Mouse (Mus musculus) C2C12 (cell line): ENCODE data around the gene Cacna1e.

ENCODE experiments used
- CEBPB ChIP-seq: IDR thresholded peaks from one replicate; pipeline ENCODE4 v1.6.1; 2011; ENCODE audit warnings: low read depth, mild to moderate bottlenecking, control low read depth, moderate library complexity
- CTCF ChIP-seq: IDR thresholded peaks from one replicate; pipeline ENCODE4 v1.5.1; 2011; ENCODE audit not compliant: control insufficient read depth, insufficient read depth, insufficient read length
- FOSL1 ChIP-seq: IDR thresholded peaks from one replicate; pipeline ENCODE4 v1.8.0; 2011; ENCODE audit warnings: mild to moderate bottlenecking, low read length; ENCODE audit not compliant: poor library complexity, insufficient read depth, severe bottlenecking
- MAX ChIP-seq: IDR thresholded peaks from one replicate; pipeline ENCODE4 v1.6.1; 2011; ENCODE audit warnings: mild to moderate bottlenecking, control low read depth
- MYOD1 ChIP-seq: IDR thresholded peaks from one replicate; pipeline ENCODE4 v1.6.1; 2011; ENCODE audit warnings: low read depth; ENCODE audit not compliant: control insufficient read depth, insufficient read length
- MYOG ChIP-seq: IDR thresholded peaks from one replicate; pipeline ENCODE4 v1.6.1; 2011; ENCODE audit not compliant: control insufficient read depth, insufficient read length; ENCODE audit errors: extremely low read depth
- USF1 ChIP-seq: IDR thresholded peaks from one replicate; pipeline ENCODE4 v1.6.1; 2011; ENCODE audit warnings: low read depth, mild to moderate bottlenecking, control low read depth, moderate library complexity

DNA sequence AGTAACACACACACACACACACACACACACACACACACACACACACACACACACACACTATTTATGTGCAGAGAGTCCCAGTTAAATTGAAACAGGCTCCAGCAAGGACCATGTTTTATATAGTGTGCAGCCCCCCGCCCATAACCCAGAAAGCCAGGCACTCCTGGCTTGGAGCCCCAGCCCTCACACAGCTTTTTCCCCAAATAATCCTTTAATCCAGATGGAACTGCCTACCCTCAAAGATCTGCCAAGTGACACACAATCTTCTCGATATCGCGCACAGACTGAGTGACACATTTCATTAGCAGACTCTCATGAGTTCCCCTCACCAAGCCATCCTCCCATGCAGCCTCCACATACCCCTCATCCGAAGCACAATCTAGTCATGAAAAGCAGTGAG is 4.2 kb upstream of the Cacna1e start:
- TF ChIP-seq CTCF = no peak
- TF ChIP-seq USF1 = no peak
- TF ChIP-seq MYOG = no peak
- TF ChIP-seq MAX = no peak
- TF ChIP-seq MYOD1 = no peak
- no peak for TF ChIP-seq FOSL1
- no peak for TF ChIP-seq CEBPB
